Mouse (Mus musculus) embryonic facial prominence, embryonic 12.5 days (tissue): ENCODE measurements around the gene Gm26602. TPM values are rescaled to one million over a fixed set of nuclear protein-coding genes. Genes with fewer than 3 reads are reported as not detected.

ENCODE experiments used
- ATAC-seq: fragments of 200-750 bp; cut with Nextera tagmentation; 2 replicates; pipeline ENCODE4 v1.8.0; 2017; ENCODE audit not compliant: insufficient number of reproducible peaks, insufficient read depth, low FRiP score, low TSS enrichment
- H3K27ac ChIP-seq: fragments of 300-500 bp; sonication (generic); 2 replicates; pipeline ENCODE4 v1.5.1; 2016; ENCODE audit warnings: mild to moderate bottlenecking
- H3K27me3 ChIP-seq: fragments of 300-500 bp; sonication (generic); 2 replicates; pipeline ENCODE4 v1.6.1; 2016; ENCODE audit warnings: mild to moderate bottlenecking, moderate library complexity
- H3K36me3 ChIP-seq: fragments of 300-500 bp; sonication (generic); 2 replicates; pipeline ENCODE4 v1.6.1; 2016; ENCODE audit warnings: mild to moderate bottlenecking
- H3K4me1 ChIP-seq: fragments of 300-500 bp; sonication (generic); 2 replicates; pipeline ENCODE4 v1.6.1; 2016
- H3K4me2 ChIP-seq: fragments of 300-500 bp; sonication (generic); replicated peaks from 2 replicates; pipeline ENCODE4 v1.6.1; 2016; ENCODE audit warnings: mild to moderate bottlenecking, moderate library complexity
- H3K4me3 ChIP-seq: fragments of 300-500 bp; sonication (generic); 2 replicates; pipeline ENCODE4 v1.5.1; 2016; ENCODE audit warnings: mild to moderate bottlenecking
- H3K9ac ChIP-seq: fragments of 300-500 bp; sonication (generic); 2 replicates; pipeline ENCODE4 v1.6.1; 2016; ENCODE audit warnings: mild to moderate bottlenecking, moderate library complexity
- H3K9me3 ChIP-seq: fragments of 300-500 bp; sonication (generic); 2 replicates; pipeline ENCODE4 v1.6.1; 2016; ENCODE audit warnings: mild to moderate bottlenecking, moderate library complexity
- whole genome bisulfite sequencing: fragments of 180-500 bp; shearing (Covaris S2); methylation state at CpG from one replicate; pipeline ENCODE4 v1.1.7; 2016; 5-methylcytosine and 5-hydroxymethylcytosine counted together
- polyA plus RNA-seq: library from polyadenylated mRNA; unstranded; fragments of >200 nt; fragmentation: Nextera tagmentation; extraction: Ambion mirVana; gene quantifications from 2 replicates; pipeline ENCODE4 v1.2.1, GENCODE M21; 2016

Gm26602 gene
- polyA plus RNA-seq, 1 experiment from 2014 or later = 18.8 TPM

- no peaks in the 10 kb centered on the region for H3K9me3 ChIP-seq
- H3K4me2 ChIP-seq = peak overlapping the region; percentile 47
- H3K27ac ChIP-seq = no peak overlapping the region
- H3K36me3 ChIP-seq = no peaks in the 10 kb centered on the region
- H3K9ac ChIP-seq = 0 out of 2 replicates have a peak overlapping the region, but pooled peaks have one; percentile 2
- peaks cover 66% of the 10 kb centered on the region for H3K27me3 ChIP-seq
- ATAC-seq = peak; percentile 24; the same call in 1 of the 2 replicates
- peaks cover 47% of the 10 kb centered on the region for H3K4me1 ChIP-seq
- 15% methylated on average over 26 of the region's 26 CpGs for WGBS
- peak overlapping the region; percentile 27 for H3K4me3 ChIP-seq
These were observed 9.6 kb downstream of the Gm26602 start for GRCm38 (mm10) chr10:79920056-79920890.

GRCm38 (mm10) chr10:79920958-79921535 is 10.4 kb downstream of the Gm26602 start, which contains the start of gene R3hdm4:
R3hdm4 (minus strand) TSS chr10:79921208.
- H3K4me2 ChIP-seq = peak within 1 kb of the TSS; percentile 47
- H3K9me3 ChIP-seq = no peaks in the 10 kb centered on the region
- peaks cover 66% of the 10 kb centered on the region for H3K27me3 ChIP-seq
- no peaks in the 10 kb centered on the region for H3K36me3 ChIP-seq
- ATAC-seq = no peak
- 3% methylated on average over 39 of the region's 41 CpGs for WGBS
- peak within 1 kb of the TSS; percentile 31 for H3K9ac ChIP-seq
- no peak within 1 kb of the TSS for H3K27ac ChIP-seq
- peak within 1 kb of the TSS; percentile 27 for H3K4me3 ChIP-seq
- peaks cover 46% of the 10 kb centered on the region for H3K4me1 ChIP-seq

- Histone ChIP-seq H3K27me3 (peaks cover 66% of the 10 kb centered on the region), H3K9me3 (no peaks in the 10 kb centered on the region), H3K4me1 (peaks cover 49% of the 10 kb centered on the region), H3K36me3 (no peaks in the 10 kb centered on the region), H3K27ac (no peak overlapping the region), H3K4me3 (peak overlapping the region; percentile 27), H3K4me2 (peak overlapping the region; percentile 47), H3K9ac (peak overlapping the region; percentile 31)
- 1% methylated on average over 34 of the region's 34 CpGs for WGBS
- ATAC-seq = no peak
These were observed 10.9 kb downstream of the Gm26602 start for GRCm38 (mm10) chr10:79921572-79921971.

- Histone ChIP-seq H3K4me3 (no peak overlapping the region), H3K9me3 (no peaks in the 10 kb centered on the region), H3K36me3 (no peaks in the 10 kb centered on the region), H3K4me2 (peak overlapping the region; percentile 86; the same call in 1 of the 2 replicates), H3K4me1 (peaks cover 46% of the 10 kb centered on the region), H3K9ac (no peak overlapping the region), H3K27me3 (peaks cover 35% of the 10 kb centered on the region), H3K27ac (no peak overlapping the region)
- ATAC-seq = no peak
- WGBS = 10% methylated on average over 29 of the region's 29 CpGs
These were observed 14.5 kb downstream of the Gm26602 start for GRCm38 (mm10) chr10:79924998-79925784.

- Histone ChIP-seq H3K36me3 (peaks cover 5% of the 10 kb centered on the region), H3K4me2 (peak overlapping the region; percentile 86), H3K4me3 (peak overlapping the region; percentile 96), H3K9ac (peak overlapping the region; percentile 91), H3K9me3 (no peaks in the 10 kb centered on the region), H3K4me1 (peaks cover 38% of the 10 kb centered on the region), H3K27ac (peak overlapping the region; percentile 97), H3K27me3 (peaks cover 27% of the 10 kb centered on the region)
- ATAC-seq = peak; percentile 3; the same call in 1 of the 2 replicates
- WGBS = 13% methylated on average over 14 of the region's 15 CpGs
These were observed 15.3 kb downstream of the Gm26602 start for GRCm38 (mm10) chr10:79925785-79926490.

- Histone ChIP-seq H3K27me3 (peaks cover 20% of the 10 kb centered on the region), H3K4me3 (peak within 1 kb of the TSS; percentile 96), H3K9ac (peak within 1 kb of the TSS; percentile 91), H3K4me2 (peak within 1 kb of the TSS; percentile 86), H3K36me3 (peaks cover 12% of the 10 kb centered on the region), H3K9me3 (no peaks in the 10 kb centered on the region), H3K27ac (peak within 1 kb of the TSS; percentile 97), H3K4me1 (peaks cover 34% of the 10 kb centered on the region)
- WGBS = under 1% methylated on average over 63 of the region's 63 CpGs
- peak; percentile 54 for ATAC-seq
These were observed 16.1 kb downstream of the Gm26602 start, which contains the start of gene Arid3a for GRCm38 (mm10) chr10:79926491-79927323. Arid3a (plus strand) TSS chr10:79927043.

GRCm38 (mm10) chr10:79927324-79928029 is 16.8 kb downstream of the Gm26602 start:
- peak overlapping the region; percentile 91 for H3K9ac ChIP-seq
- peak overlapping the region; percentile 96 for H3K4me3 ChIP-seq
- H3K4me2 ChIP-seq = peak overlapping the region; percentile 86
- ATAC-seq = peak; percentile 6; the same call in 1 of the 2 replicates
- H3K27ac ChIP-seq = peak overlapping the region; percentile 97
- peaks cover 12% of the 10 kb centered on the region for H3K27me3 ChIP-seq
- H3K9me3 ChIP-seq = no peaks in the 10 kb centered on the region
- under 1% methylated on average over 54 of the region's 54 CpGs for WGBS
- peaks cover 41% of the 10 kb centered on the region for H3K4me1 ChIP-seq
- H3K36me3 ChIP-seq = peaks cover 20% of the 10 kb centered on the region

GRCm38 (mm10) chr10:79928030-79928694 is 17.5 kb downstream of the Gm26602 start:
- Histone ChIP-seq H3K27me3 (peaks cover 5% of the 10 kb centered on the region), H3K36me3 (peaks cover 27% of the 10 kb centered on the region), H3K4me2 (peak overlapping the region; percentile 86), H3K4me1 (peaks cover 48% of the 10 kb centered on the region), H3K27ac (peak overlapping the region; percentile 97), H3K4me3 (peak overlapping the region; percentile 96), H3K9me3 (no peaks in the 10 kb centered on the region), H3K9ac (peak overlapping the region; percentile 91)
- ATAC-seq = no peak
- WGBS = 0% methylated on average over 29 of the region's 29 CpGs

- Histone ChIP-seq H3K4me1 (peaks cover 56% of the 10 kb centered on the region), H3K27ac (peak overlapping the region; percentile 97), H3K9ac (peak overlapping the region; percentile 91; the same call in 1 of the 2 replicates), H3K36me3 (peaks cover 32% of the 10 kb centered on the region), H3K27me3 (no peaks in the 10 kb centered on the region; the same call in 1 of the 2 replicates), H3K9me3 (no peaks in the 10 kb centered on the region), H3K4me3 (peak overlapping the region; percentile 96), H3K4me2 (peak overlapping the region; percentile 86)
- no peak for ATAC-seq
- 13% methylated on average over 9 of the region's 9 CpGs for WGBS
These were observed 18.4 kb downstream of the Gm26602 start for GRCm38 (mm10) chr10:79928907-79929701.
